Mouse (Mus musculus) bone marrow, adult 2 months (tissue): ENCODE results near the gene Mapkapk3.
"Not testable (repeated sequence)": the region's sequence is repeated elsewhere in the genome, so short reads cannot be mapped to it uniquely, and the experiment has no call there.

Source experiments
- CTCF ChIP-seq: fragments of 200-500 bp; IDR thresholded peaks from 2 replicates; pipeline ENCODE4 v1.5.1; 2011; ENCODE audit warnings: low read length, control low read depth; ENCODE audit not compliant: control insufficient read depth, insufficient read depth
- POLR2A ChIP-seq: fragments of 200-500 bp; IDR thresholded peaks from 2 replicates; pipeline ENCODE4 v1.6.1; 2011; ENCODE audit warnings: low read depth, mild to moderate bottlenecking, control low read depth, low read length, borderline replicate concordance; ENCODE audit not compliant: control insufficient read depth

DNA sequence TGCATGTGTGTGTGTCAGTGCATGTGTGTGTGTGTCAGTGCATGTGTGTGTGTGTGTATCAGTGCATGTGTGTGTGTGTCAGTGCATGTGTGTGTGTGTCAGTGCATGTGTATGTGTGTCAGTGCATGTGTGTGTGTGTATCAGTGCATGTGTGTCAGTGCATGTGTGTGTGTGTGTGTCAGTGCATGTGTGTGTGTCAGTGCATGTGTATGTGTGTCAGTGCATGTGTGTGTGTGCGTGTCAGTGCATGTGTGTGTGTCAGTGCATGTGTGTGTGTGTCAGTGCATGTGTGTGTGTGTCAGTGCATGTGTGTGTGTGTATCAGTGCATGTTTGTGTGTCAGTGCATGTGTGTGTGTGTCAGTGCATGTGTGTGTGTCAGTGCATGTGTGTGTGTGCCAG is 17.0 kb upstream of the Mapkapk3 start:
- TF ChIP-seq CTCF, POLR2A: not testable (repeated sequence)
